Mouse (Mus musculus) heart, embryonic 13.5 days (tissue): Measurements from ENCODE around the gene Pex3. TPM values are rescaled to one million over a fixed set of nuclear protein-coding genes. Genes with fewer than 3 reads are reported as not detected.
"Not testable (repeated sequence)": the region's sequence is repeated elsewhere in the genome, so short reads cannot be mapped to it uniquely, and the experiment has no call there.

ENCODE experiments used
- ATAC-seq: fragments of 200-750 bp; cut with Nextera tagmentation; 2 replicates; pipeline ENCODE4 v1.8.0; 2017; ENCODE audit warnings: moderate TSS enrichment; ENCODE audit not compliant: insufficient number of reproducible peaks, low FRiP score, low TSS enrichment; ENCODE audit errors: extremely low read depth
- H3K27ac ChIP-seq: fragments of 300-500 bp; sonication (generic); replicated peaks from 2 replicates; pipeline ENCODE4 v1.5.1; 2015; ENCODE audit warnings: moderate library complexity, mild to moderate bottlenecking, inconsistent platforms
- H3K27me3 ChIP-seq: fragments of 300-500 bp; sonication (generic); replicated peaks from 2 replicates; pipeline ENCODE4 v1.6.1; 2015; ENCODE audit warnings: mild to moderate bottlenecking, inconsistent platforms
- H3K36me3 ChIP-seq: fragments of 300-500 bp; sonication (generic); 2 replicates; pipeline ENCODE4 v1.6.1; 2015; ENCODE audit warnings: mild to moderate bottlenecking, inconsistent platforms
- H3K4me1 ChIP-seq: fragments of 300-500 bp; sonication (generic); 2 replicates; pipeline ENCODE4 v1.6.1; 2015; ENCODE audit warnings: inconsistent platforms
- H3K4me2 ChIP-seq: fragments of 300-500 bp; sonication (generic); 2 replicates; pipeline ENCODE4 v1.6.1; 2015; ENCODE audit warnings: inconsistent platforms, mild to moderate bottlenecking, moderate library complexity
- H3K4me3 ChIP-seq: fragments of 300-500 bp; sonication (generic); 2 replicates; pipeline ENCODE4 v1.5.1; 2015; ENCODE audit warnings: moderate library complexity, mild to moderate bottlenecking, inconsistent platforms
- H3K9ac ChIP-seq: fragments of 300-500 bp; sonication (generic); 2 replicates; pipeline ENCODE4 v1.6.1; 2015; ENCODE audit warnings: inconsistent platforms, mild to moderate bottlenecking, moderate library complexity
- H3K9me3 ChIP-seq: fragments of 300-500 bp; sonication (generic); 2 replicates; pipeline ENCODE4 v1.6.1; 2016; ENCODE audit warnings: inconsistent platforms
- WGBS: fragments of 180-500 bp; shearing (Covaris S2); methylation state at CpG from one replicate; pipeline ENCODE4 v1.1.7; 2015; ENCODE audit warnings: mixed read lengths; 5-methylcytosine and 5-hydroxymethylcytosine counted together
- polyA plus RNA-seq: library from polyadenylated mRNA; unstranded; fragments of >200 nt; fragmentation: Nextera tagmentation; extraction: Ambion mirVana; gene quantifications from 2 replicates; pipeline ENCODE4 v1.2.1, GENCODE M21; 2015

Gene Pex3
- polyA plus RNA-seq, 1 experiment from 2014 or later, result 15.6 TPM

DNA sequence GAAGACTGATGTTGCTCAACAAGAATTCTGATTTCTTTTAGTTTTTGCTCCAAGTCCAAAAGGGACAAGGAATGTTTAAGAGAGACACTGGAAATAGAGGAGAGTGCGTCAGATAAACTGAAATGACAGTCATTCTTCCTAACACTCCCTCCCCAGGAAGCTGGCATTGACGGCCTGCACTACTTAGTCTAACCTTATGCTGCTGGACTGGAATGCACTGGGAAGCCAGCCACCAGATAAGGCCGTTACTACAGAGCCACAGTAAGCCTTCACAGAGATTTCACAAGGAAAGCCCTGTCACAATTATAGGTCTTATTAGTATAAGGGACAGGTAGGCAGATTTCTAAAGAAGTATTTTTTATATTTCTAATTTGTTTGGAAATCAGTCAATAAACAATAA lies 18.2 kb downstream of the Pex3 start:
- 13% methylated on average over 3 of the region's 3 CpGs for WGBS
- Histone ChIP-seq H3K4me1 (peaks cover 15% of the 10 kb centered on the region), H3K4me2 (peak overlapping the region; percentile 10; the same call in 1 of the 2 replicates), H3K27ac (peak overlapping the region; percentile 66), H3K27me3 (no peaks in the 10 kb centered on the region), H3K4me3 (no peak overlapping the region), H3K9ac (no peak overlapping the region), H3K9me3 (no peaks in the 10 kb centered on the region), H3K36me3 (peaks cover 49% of the 10 kb centered on the region)
- no peak for ATAC-seq

- H3K4me1 ChIP-seq, result no peaks in the 10 kb centered on the region
- H3K27ac ChIP-seq, result no peak overlapping the region
- H3K4me2 ChIP-seq, result no peak overlapping the region
- no peaks in the 10 kb centered on the region for H3K27me3 ChIP-seq
- no peaks in the 10 kb centered on the region for H3K9me3 ChIP-seq
- 71% methylated on average over 4 of the region's 4 CpGs for WGBS
- ATAC-seq, result no peak
- H3K36me3 ChIP-seq, result peaks cover 67% of the 10 kb centered on the region
- no peak overlapping the region for H3K9ac ChIP-seq
- H3K4me3 ChIP-seq, result no peak overlapping the region
These were observed 24.8 kb downstream of the Pex3 start for GRCm38 (mm10) chr10:13528155-13528554.

- Histone ChIP-seq H3K4me1 (no peaks in the 10 kb centered on the region), H3K27me3 (no peaks in the 10 kb centered on the region), H3K36me3 (peaks cover 22% of the 10 kb centered on the region), H3K9me3 (no peaks in the 10 kb centered on the region), H3K4me3 (no peak overlapping the region), H3K27ac (no peak overlapping the region), H3K4me2 (no peak overlapping the region), H3K9ac (no peak overlapping the region)
- no peak for ATAC-seq
- WGBS, result 73% methylated on average over 4 of the region's 4 CpGs
These were observed 31.1 kb downstream of the Pex3 start for GRCm38 (mm10) chr10:13521857-13522256.

DNA sequence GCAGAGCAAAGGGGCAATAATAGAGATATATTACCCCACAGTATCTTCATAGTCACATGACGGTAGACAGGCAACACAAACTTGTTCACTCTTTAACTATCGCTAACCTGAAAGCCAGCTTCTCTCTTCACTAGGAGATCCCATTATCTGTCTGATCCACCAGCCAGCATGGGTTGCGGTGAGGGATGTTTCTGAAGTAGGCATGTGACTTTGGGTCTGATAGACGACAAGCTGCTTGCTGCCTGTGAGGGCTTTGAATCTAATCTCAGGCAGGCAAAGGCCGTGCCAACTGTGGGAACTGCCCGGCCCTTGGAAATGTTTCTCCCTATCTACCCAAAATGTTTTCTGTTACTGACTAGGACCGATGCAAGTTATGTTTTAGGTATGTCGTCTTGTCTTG lies 50.6 kb downstream of the Pex3 start:
- peaks cover 38% of the 10 kb centered on the region for H3K36me3 ChIP-seq
- WGBS, result 41% methylated on average over 8 of the region's 8 CpGs
- H3K9me3 ChIP-seq, result no peaks in the 10 kb centered on the region
- peak overlapping the region; percentile 88 for H3K4me2 ChIP-seq
- H3K9ac ChIP-seq, result no peak overlapping the region
- H3K4me1 ChIP-seq, result peaks cover 20% of the 10 kb centered on the region
- H3K27ac ChIP-seq, result peak overlapping the region; percentile 33
- peak overlapping the region; percentile 65 for H3K4me3 ChIP-seq
- no peaks in the 10 kb centered on the region for H3K27me3 ChIP-seq
- no peak for ATAC-seq

GRCm38 (mm10) chr10:13501533-13501932 lies 51.4 kb downstream of the Pex3 start:
- H3K9ac ChIP-seq, result peak overlapping the region; percentile 80
- H3K4me2 ChIP-seq, result peak overlapping the region; percentile 88
- not testable (repeated sequence) for H3K27me3 ChIP-seq, H3K27ac ChIP-seq, H3K9me3 ChIP-seq, ATAC-seq
- peaks cover 28% of the 10 kb centered on the region for H3K4me1 ChIP-seq
- H3K36me3 ChIP-seq, result peaks cover 33% of the 10 kb centered on the region
- peak overlapping the region; percentile 65 for H3K4me3 ChIP-seq
- WGBS, result 59% methylated on average over 4 of the region's 4 CpGs

DNA sequence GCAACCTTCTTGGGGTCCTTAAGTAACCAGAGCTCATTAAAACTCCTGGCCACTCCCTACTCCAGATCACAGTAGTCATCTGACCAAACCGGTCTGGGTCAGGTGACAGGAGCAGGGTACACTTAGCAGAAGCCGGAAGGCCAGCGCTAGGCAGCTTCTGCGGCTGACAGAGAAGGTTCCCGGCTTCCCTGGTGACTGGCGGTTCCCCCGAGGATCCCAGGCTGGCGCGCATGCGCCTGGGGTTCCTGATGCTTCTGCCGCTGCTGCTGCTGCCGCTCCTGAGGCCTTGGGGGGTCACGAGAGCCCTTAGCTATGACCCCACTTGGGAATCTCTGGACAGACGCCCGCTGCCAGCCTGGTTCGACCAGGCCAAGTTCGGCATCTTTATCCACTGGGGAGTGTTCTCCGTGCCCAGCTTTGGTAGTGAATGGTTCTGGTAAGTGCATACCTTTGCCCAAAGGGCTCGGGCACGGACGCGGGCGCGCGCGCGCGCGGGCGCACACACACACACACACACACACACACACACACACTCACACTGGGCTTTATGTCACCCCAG lies 51.9 kb downstream of the Pex3 start:
- peaks cover 28% of the 10 kb centered on the region for H3K36me3 ChIP-seq
- peak overlapping the region; percentile 36 for H3K27ac ChIP-seq
- WGBS, result 2% methylated on average over 30 of the region's 30 CpGs
- peak overlapping the region; percentile 88 for H3K4me2 ChIP-seq
- H3K9me3 ChIP-seq, result no peaks in the 10 kb centered on the region
- peak overlapping the region; percentile 65 for H3K4me3 ChIP-seq
- H3K9ac ChIP-seq, result peak overlapping the region; percentile 80
- ATAC-seq, result peak; percentile 59
- H3K27me3 ChIP-seq, result no peaks in the 10 kb centered on the region
- H3K4me1 ChIP-seq, result peaks cover 32% of the 10 kb centered on the region

- WGBS, result 47% methylated on average over 9 of the region's 9 CpGs
- H3K4me2 ChIP-seq, result peak overlapping the region; percentile 88
- ATAC-seq, result no peak
These were observed 52.5 kb downstream of the Pex3 start for GRCm38 (mm10) chr10:13500473-13500872.

GRCm38 (mm10) chr10:13499331-13499730 lies 53.6 kb downstream of the Pex3 start, which contains the start of gene Fuca2:
TSS of gene Fuca2 (plus strand) at chr10:13499540.
- peaks cover 32% of the 10 kb centered on the region for H3K4me1 ChIP-seq
- H3K4me2 ChIP-seq, result peak within 1 kb of the TSS; percentile 88; the same call in 1 of the 2 replicates

More at GRCm38 (mm10) chr10:13500473-13500872, 52.5 kb downstream of the Pex3 start:
- Histone ChIP-seq H3K9ac (peak overlapping the region; percentile 80), H3K36me3 (peaks cover 23% of the 10 kb centered on the region), H3K9me3 (no peaks in the 10 kb centered on the region), H3K27ac (peak overlapping the region; percentile 36), H3K27me3 (no peaks in the 10 kb centered on the region), H3K4me3 (peak overlapping the region; percentile 65), H3K4me1 (peaks cover 32% of the 10 kb centered on the region)

DNA sequence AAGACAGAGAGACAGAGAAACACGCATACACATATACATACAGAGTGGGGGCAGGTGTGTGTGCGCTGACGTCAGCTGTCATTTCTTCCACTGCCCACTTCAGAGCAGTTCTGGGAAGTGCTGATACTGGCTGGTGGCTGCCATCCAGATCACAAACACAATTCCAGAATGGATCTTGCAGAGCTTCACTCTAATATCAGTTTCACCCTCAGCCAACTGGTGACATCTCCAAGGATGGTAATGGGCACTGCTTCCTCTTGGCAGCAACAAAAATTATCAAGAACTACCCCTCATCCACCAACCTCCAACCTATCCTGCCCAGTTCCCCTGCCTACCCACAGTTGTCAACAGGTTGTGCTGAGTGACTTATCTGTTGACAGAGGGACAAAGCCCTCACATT lies 56.6 kb downstream of the Pex3 start:
- no peak for ATAC-seq

More at GRCm38 (mm10) chr10:13499331-13499730, 53.6 kb downstream of the Pex3 start, which contains the start of gene Fuca2:
- Histone ChIP-seq H3K4me3 (no peak within 1 kb of the TSS), H3K27ac (peak within 1 kb of the TSS; percentile 36; the same call in 1 of the 2 replicates), H3K9ac (no peak within 1 kb of the TSS), H3K27me3 (no peaks in the 10 kb centered on the region), H3K36me3 (peaks cover 11% of the 10 kb centered on the region), H3K9me3 (no peaks in the 10 kb centered on the region)
- 79% methylated on average over 2 of the region's 2 CpGs for WGBS
- no peak for ATAC-seq

GRCm38 (mm10) chr10:13493978-13494686 lies 58.8 kb downstream of the Pex3 start:
- H3K27ac ChIP-seq, result no peak overlapping the region
- no peak overlapping the region for H3K9ac ChIP-seq
- H3K4me1 ChIP-seq, result peaks cover 20% of the 10 kb centered on the region
- 79% methylated on average over 9 of the region's 9 CpGs for WGBS
- H3K27me3 ChIP-seq, result no peaks in the 10 kb centered on the region
- ATAC-seq, result no peak
- H3K4me3 ChIP-seq, result no peak overlapping the region
- no peak overlapping the region for H3K4me2 ChIP-seq
- no peaks in the 10 kb centered on the region for H3K36me3 ChIP-seq
- no peaks in the 10 kb centered on the region for H3K9me3 ChIP-seq

More for the DNA sequence above, 56.6 kb downstream of the Pex3 start:
- H3K27me3 ChIP-seq, result no peaks in the 10 kb centered on the region
- no peak overlapping the region for H3K4me3 ChIP-seq
- H3K4me2 ChIP-seq, result peak overlapping the region; percentile 1; the same call in 1 of the 2 replicates
- H3K27ac ChIP-seq, result peak overlapping the region; percentile 30; the same call in 1 of the 2 replicates
- no peaks in the 10 kb centered on the region for H3K9me3 ChIP-seq
- WGBS, result 50% methylated on average over 3 of the region's 3 CpGs
- no peaks in the 10 kb centered on the region for H3K36me3 ChIP-seq
- H3K9ac ChIP-seq, result no peak overlapping the region
- peaks cover 17% of the 10 kb centered on the region for H3K4me1 ChIP-seq

- no peak for ATAC-seq
These were observed 63.3 kb downstream of the Pex3 start for GRCm38 (mm10) chr10:13489671-13490070.

More at GRCm38 (mm10) chr10:13489671-13490070, 63.3 kb downstream of the Pex3 start:
- Histone ChIP-seq H3K36me3 (no peaks in the 10 kb centered on the region), H3K4me1 (peaks cover 13% of the 10 kb centered on the region; the same call in 1 of the 2 replicates), H3K4me2 (no peak overlapping the region), H3K9ac (no peak overlapping the region), H3K27ac (peak overlapping the region; percentile 51), H3K27me3 (no peaks in the 10 kb centered on the region), H3K4me3 (no peak overlapping the region), H3K9me3 (no peaks in the 10 kb centered on the region)
- whole genome bisulfite sequencing, result 30% methylated on average over 6 of the region's 6 CpGs
